Mouse (Mus musculus) bone marrow, adult 2 months (tissue): ENCODE measurements around the gene Med24.

Experiments
- CTCF ChIP-seq: fragments of 200-500 bp; IDR thresholded peaks from 2 replicates; pipeline ENCODE4 v1.5.1; 2011; ENCODE audit warnings: low read length, control low read depth; ENCODE audit not compliant: control insufficient read depth, insufficient read depth
- POLR2A ChIP-seq: fragments of 200-500 bp; IDR thresholded peaks from 2 replicates; pipeline ENCODE4 v1.6.1; 2011; ENCODE audit warnings: low read depth, mild to moderate bottlenecking, control low read depth, low read length, borderline replicate concordance; ENCODE audit not compliant: control insufficient read depth

DNA sequence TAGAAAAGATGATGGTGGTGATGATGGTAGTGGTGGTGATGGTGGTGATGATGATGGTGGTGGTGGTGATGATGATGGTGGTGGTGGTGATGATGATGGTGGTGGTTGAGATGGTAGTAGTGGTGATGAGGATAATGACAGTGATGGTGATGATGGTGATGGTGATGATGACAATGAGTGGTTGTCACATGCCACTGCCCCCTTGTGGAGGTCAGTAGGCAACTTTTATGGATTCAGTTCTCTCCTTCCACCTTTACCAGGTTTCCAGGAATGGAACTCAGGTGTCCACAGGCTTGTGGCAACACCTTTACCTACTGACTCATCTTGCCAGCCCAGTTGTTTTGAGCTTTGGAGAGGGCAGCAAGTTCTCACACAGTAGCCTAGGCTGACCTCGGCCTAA lies 49.2 kb downstream of the Med24 start:
- no peak for TF ChIP-seq POLR2A
- no peak for TF ChIP-seq CTCF
